ENCODE assay signal across 8 mouse cellular contexts in the genomic region with DNA sequence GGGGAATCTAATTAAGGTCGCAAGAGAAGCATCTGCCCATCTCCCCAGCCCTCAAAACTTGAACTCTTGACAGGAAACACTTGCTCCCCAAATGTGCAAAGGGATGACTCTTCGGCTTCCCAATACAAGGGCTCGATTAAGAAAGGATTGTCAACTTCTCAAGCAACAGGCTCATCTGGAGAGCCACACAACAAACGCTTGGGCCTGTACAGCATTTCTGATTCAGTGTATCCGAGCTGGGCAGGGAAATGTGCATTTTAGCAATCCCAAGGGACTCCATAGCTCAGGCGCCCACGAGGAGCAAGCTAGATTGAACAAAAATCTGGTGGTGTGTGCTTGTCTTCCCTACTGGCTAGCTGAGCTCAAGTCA. TPM values are rescaled to one million over a fixed set of nuclear protein-coding genes. Genes with fewer than 3 reads are reported as not detected.
DNase-seq lines count a peak whose midpoint lies in the region; ATAC-seq and TF ChIP-seq lines count a peak whose summit lies in the region.

No protein-coding gene starts in this region.

- DNase-seq in cerebellum, adult 2 months = no peak
- no peak for DNase-seq in cerebellum, adult 11-12 months
- no peak for DNase-seq in spleen, adult 2 months (ENCODE audit: low read depth in 1 of 2, low spot score in 2 of 2)
- no peak for DNase-seq in spleen, adult 18-20 months
- DNase-seq in limb, embryonic 14.5 days (ENCODE audit: low spot score) = no peak
- no peak for DNase-seq in right cerebral cortex, postnatal 10 days (ENCODE audit: low spot score in 2 of 2)

- TF ChIP-seq CTCF in cerebellum, adult 2 months (IDR thresholded peaks at IDR 0.05; ENCODE audit: borderline replicate concordance, insufficient read depth, low read depth, low read length) = no peak
- TF ChIP-seq CTCF in spleen, adult 2 months (IDR thresholded peaks at IDR 0.05; ENCODE audit: extremely low read depth, insufficient read depth, insufficient read length, insufficient replicate concordance) = no peak

- no peak for TF ChIP-seq POLR2A in cerebellum, adult 2 months (IDR thresholded peaks at IDR 0.05; ENCODE audit: borderline replicate concordance, insufficient read depth, low read length)
- TF ChIP-seq POLR2A in spleen, adult 2 months (IDR thresholded peaks at IDR 0.05; ENCODE audit: low read depth, low read length) = no peak
- no peak for TF ChIP-seq POLR2A in limb, embryonic 14.5 days (IDR thresholded peaks at IDR 0.05; ENCODE audit: borderline replicate concordance, extremely low read depth, insufficient read depth, insufficient read length)

- no peaks in the 10 kb centered on the region; the same call in 1 of the 2 replicates for H3K9me3 ChIP-seq in limb, embryonic 14.5 days (ENCODE audit: control insufficient read depth, low read length)
- H3K9me3 ChIP-seq in stomach, embryonic 15.5 days = no peaks in the 10 kb centered on the region

- H3K4me1 ChIP-seq in cerebellum, adult 2 months (ENCODE audit: control insufficient read depth, insufficient read depth, low read length) = peaks cover 4% of the 10 kb centered on the region; the same call in 1 of the 2 replicates
- H3K4me1 ChIP-seq in spleen, adult 2 months (ENCODE audit: control insufficient read depth, insufficient read depth, insufficient read length) = peaks cover 7% of the 10 kb centered on the region; the same call in 1 of the 2 replicates
- peaks cover 8% of the 10 kb centered on the region; the same call in 1 of the 2 replicates for H3K4me1 ChIP-seq in limb, embryonic 14.5 days (ENCODE audit: control insufficient read depth, insufficient read depth, low read length)
- H3K4me1 ChIP-seq in stomach, embryonic 15.5 days = peaks cover 9% of the 10 kb centered on the region; the same call in 1 of the 2 replicates

- H3K9ac ChIP-seq in limb, embryonic 14.5 days (ENCODE audit: low read depth, low read length, severe bottlenecking) = peak overlapping the region; percentile 97
- peak overlapping the region; percentile 89 for H3K9ac ChIP-seq in stomach, embryonic 15.5 days

- peak overlapping the region; percentile 93 for H3K27ac ChIP-seq in cerebellum, adult 2 months (ENCODE audit: insufficient read depth, low read length)
- H3K27ac ChIP-seq in spleen, adult 2 months (ENCODE audit: insufficient read depth, low read length) = peak overlapping the region; percentile 95
- H3K27ac ChIP-seq in limb, embryonic 14.5 days (replicated peaks; ENCODE audit: low read depth, low read length) = peak overlapping the region; percentile 99
- H3K27ac ChIP-seq in stomach, embryonic 15.5 days = peak overlapping the region; percentile 100

- H3K36me3 ChIP-seq in spleen, adult 2 months (ENCODE audit: control insufficient read depth, insufficient read depth, low read length) = peaks cover 6% of the 10 kb centered on the region
- H3K36me3 ChIP-seq in limb, embryonic 14.5 days (ENCODE audit: control insufficient read depth, insufficient read depth, low read length) = peaks cover 32% of the 10 kb centered on the region
- peaks cover 24% of the 10 kb centered on the region for H3K36me3 ChIP-seq in stomach, embryonic 15.5 days

- no peaks in the 10 kb centered on the region for H3K27me3 ChIP-seq in cerebellum, adult 2 months (ENCODE audit: control insufficient read depth, insufficient read depth, low read length)
- no peaks in the 10 kb centered on the region for H3K27me3 ChIP-seq in spleen, adult 2 months (ENCODE audit: control insufficient read depth, insufficient read depth, low read length)
- no peaks in the 10 kb centered on the region for H3K27me3 ChIP-seq in limb, embryonic 14.5 days (ENCODE audit: control insufficient read depth, insufficient read depth, low read length)
- no peaks in the 10 kb centered on the region for H3K27me3 ChIP-seq in stomach, embryonic 15.5 days (replicated peaks)

- H3K4me3 ChIP-seq in cerebellum, adult 2 months (replicated peaks; ENCODE audit: insufficient read depth, low read depth, low read length) = peak overlapping the region; percentile 87
- H3K4me3 ChIP-seq in spleen, adult 2 months (ENCODE audit: extremely low read depth, insufficient read depth, insufficient read length) = peak overlapping the region; percentile 71
- peak overlapping the region; percentile 88 for H3K4me3 ChIP-seq in limb, embryonic 14.5 days (replicated peaks; ENCODE audit: low read length)
- H3K4me3 ChIP-seq in stomach, embryonic 15.5 days (replicated peaks) = peak overlapping the region; percentile 96

- H3K4me2 ChIP-seq in limb, embryonic 14.5 days (replicated peaks; ENCODE audit: low read depth, low read length, severe bottlenecking) = peak overlapping the region; percentile 66
- H3K4me2 ChIP-seq in stomach, embryonic 15.5 days = peak overlapping the region; percentile 69

- under 1% methylated on average over 7 of the region's 7 CpGs for WGBS in cerebellum, adult 2 months
- under 1% methylated on average over 7 of the region's 7 CpGs for WGBS in spleen, adult 2 months
- WGBS in limb, embryonic 14.5 days = 8% methylated on average over 7 of the region's 7 CpGs
- 3% methylated on average over 7 of the region's 7 CpGs for WGBS in stomach, embryonic 15.5 days

- no peak for ATAC-seq in limb, embryonic 14.5 days (ENCODE audit: low FRiP score, low read depth)
- ATAC-seq in stomach, embryonic 15.5 days (ENCODE audit: insufficient read depth, low FRiP score, low read depth) = no peak
- no peak for ATAC-seq in cerebellum, adult (ENCODE audit: insufficient number of reproducible peaks, low FRiP score, low TSS enrichment)

RNA-seq across cellular contexts. Expression of a gene that starts 26.2 kb away (rescaled TPM):
- 29.7 and 34.0 TPM in 2 replicates for polyA plus RNA-seq in cerebellum, adult 2 months (2012; rRNA removed)
- 4.2 and 5.3 TPM in 2 replicates for polyA plus RNA-seq in spleen, adult 2 months (2012; rRNA removed)
- 12.8 and 12.9 TPM in 2 replicates for polyA plus RNA-seq in limb, embryonic 14.5 days (2012; rRNA removed)
- polyA plus RNA-seq in limb, embryonic 14.5 days (2014; fragmentation: Nextera tagmentation; extraction: Ambion mirVana) = 47.8 and 50.3 TPM in 2 replicates
- polyA plus RNA-seq in stomach, embryonic 15.5 days (2015; fragmentation: Nextera tagmentation; extraction: Ambion mirVana) = 58.0 and 59.2 TPM in 2 replicates

RNA-seq across cellular contexts. Expression of a gene that starts 26.5 kb away (rescaled TPM):
- 69.1 and 74.9 TPM in 2 replicates for polyA plus RNA-seq in cerebellum, adult 2 months (2012; rRNA removed)
- polyA plus RNA-seq in spleen, adult 2 months (2012; rRNA removed) = 43.9 and 76.0 TPM in 2 replicates
- 73.1 and 88.8 TPM in 2 replicates for polyA plus RNA-seq in limb, embryonic 14.5 days (2012; rRNA removed)
- polyA plus RNA-seq in limb, embryonic 14.5 days (2014; fragmentation: Nextera tagmentation; extraction: Ambion mirVana) = 163 and 164 TPM in 2 replicates
- polyA plus RNA-seq in stomach, embryonic 15.5 days (2015; fragmentation: Nextera tagmentation; extraction: Ambion mirVana) = 149 and 151 TPM in 2 replicates

RNA-seq across cellular contexts. Expression of a gene that starts 30.8 kb away (rescaled TPM):
- polyA plus RNA-seq in cerebellum, adult 2 months (2012; rRNA removed) = 65.9 and 66.7 TPM in 2 replicates
- polyA plus RNA-seq in spleen, adult 2 months (2012; rRNA removed) = 4.3 and 5.5 TPM in 2 replicates
- 47.3 and 49.1 TPM in 2 replicates for polyA plus RNA-seq in limb, embryonic 14.5 days (2012; rRNA removed)
- 38.2 and 39.8 TPM in 2 replicates for polyA plus RNA-seq in limb, embryonic 14.5 days (2014; fragmentation: Nextera tagmentation; extraction: Ambion mirVana)
- 21.4 and 28.1 TPM in 2 replicates for polyA plus RNA-seq in stomach, embryonic 15.5 days (2015; fragmentation: Nextera tagmentation; extraction: Ambion mirVana)
